Mouse (Mus musculus) liver, embryonic 13.5 days (tissue): ENCODE results near the gene Brms1l. TPM values are rescaled to one million over a fixed set of nuclear protein-coding genes. Genes with fewer than 3 reads are reported as not detected.

Experiments used
- ATAC-seq: fragments of 200-750 bp; cut with Nextera tagmentation; 2 replicates; pipeline ENCODE4 v1.8.0; 2017; ENCODE audit warnings: low read depth, mild to moderate bottlenecking, moderate number of reproducible peaks, moderate library complexity
- DNase-seq: peaks from one replicate; pipeline ENCODE4 v3.0.0; 2022
- H3K27ac ChIP-seq: fragments of 300-500 bp; sonication (generic); 2 replicates; pipeline ENCODE4 v1.5.1; 2015; ENCODE audit warnings: moderate library complexity, mild to moderate bottlenecking, inconsistent platforms
- H3K27me3 ChIP-seq: fragments of 300-500 bp; sonication (generic); 2 replicates; pipeline ENCODE4 v1.6.1; 2015; ENCODE audit warnings: mild to moderate bottlenecking, inconsistent platforms
- H3K36me3 ChIP-seq: fragments of 300-500 bp; sonication (generic); 2 replicates; pipeline ENCODE4 v1.6.1; 2015; ENCODE audit warnings: mild to moderate bottlenecking, inconsistent platforms
- H3K4me1 ChIP-seq: fragments of 300-500 bp; sonication (generic); replicated peaks from 2 replicates; pipeline ENCODE4 v1.6.1; 2015; ENCODE audit warnings: inconsistent platforms
- H3K4me2 ChIP-seq: fragments of 300-500 bp; sonication (generic); 2 replicates; pipeline ENCODE4 v1.6.1; 2015; ENCODE audit warnings: inconsistent platforms, mild to moderate bottlenecking, moderate library complexity
- H3K4me3 ChIP-seq: fragments of 300-500 bp; sonication (generic); replicated peaks from 2 replicates; pipeline ENCODE4 v1.5.1; 2015; ENCODE audit warnings: mild to moderate bottlenecking, inconsistent platforms
- H3K9ac ChIP-seq: fragments of 300-500 bp; sonication (generic); 2 replicates; pipeline ENCODE4 v1.6.1; 2015; ENCODE audit warnings: mild to moderate bottlenecking, inconsistent platforms
- H3K9me3 ChIP-seq: fragments of 300-500 bp; sonication (generic); replicated peaks from 2 replicates; pipeline ENCODE4 v1.6.1; 2016; ENCODE audit warnings: inconsistent platforms
- WGBS: fragments of 180-500 bp; shearing (Covaris S2); methylation state at CpG from one replicate; pipeline ENCODE4 v1.1.7; 2015; ENCODE audit not compliant: insufficient replicate concordance; 5-methylcytosine and 5-hydroxymethylcytosine counted together
- polyA plus RNA-seq: library from polyadenylated mRNA; unstranded; fragments of >200 nt; fragmentation: Nextera tagmentation; extraction: Ambion mirVana; gene quantifications from 2 replicates; pipeline ENCODE4 v1.2.1, GENCODE M21; 2015

Gene Brms1l
- polyA plus RNA-seq, 1 experiment from 2014 or later, result 20.7 TPM

DNA sequence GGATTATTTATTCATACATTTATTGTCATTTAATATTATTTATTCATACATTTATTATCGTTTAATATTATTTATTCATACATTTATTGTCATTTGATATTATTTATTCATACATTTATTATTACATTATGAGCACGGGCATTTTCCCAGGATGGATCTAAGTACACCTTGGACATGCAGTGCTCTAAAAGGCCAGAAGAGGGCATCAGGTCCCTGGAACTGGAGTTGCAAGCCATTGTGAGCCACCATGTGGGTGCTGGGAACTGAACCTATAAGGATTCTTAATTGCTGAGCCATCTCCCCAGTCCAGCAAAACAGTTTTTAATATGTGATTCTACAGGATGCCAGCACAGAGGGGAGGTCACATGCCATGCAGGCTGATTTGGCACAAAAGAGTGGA is 10.6 kb upstream of the Brms1l start:
- Histone ChIP-seq H3K4me2 (no peak overlapping the region), H3K4me1 (peaks cover 6% of the 10 kb centered on the region), H3K9me3 (no peaks in the 10 kb centered on the region; the same call in 1 of the 2 replicates), H3K4me3 (no peak overlapping the region), H3K9ac (no peak overlapping the region), H3K36me3 (no peaks in the 10 kb centered on the region), H3K27ac (no peak overlapping the region), H3K27me3 (no peaks in the 10 kb centered on the region)
- DNase-seq, result no peak
- 71% methylated on average over 2 of the region's 2 CpGs for WGBS
- ATAC-seq, result no peak

DNA sequence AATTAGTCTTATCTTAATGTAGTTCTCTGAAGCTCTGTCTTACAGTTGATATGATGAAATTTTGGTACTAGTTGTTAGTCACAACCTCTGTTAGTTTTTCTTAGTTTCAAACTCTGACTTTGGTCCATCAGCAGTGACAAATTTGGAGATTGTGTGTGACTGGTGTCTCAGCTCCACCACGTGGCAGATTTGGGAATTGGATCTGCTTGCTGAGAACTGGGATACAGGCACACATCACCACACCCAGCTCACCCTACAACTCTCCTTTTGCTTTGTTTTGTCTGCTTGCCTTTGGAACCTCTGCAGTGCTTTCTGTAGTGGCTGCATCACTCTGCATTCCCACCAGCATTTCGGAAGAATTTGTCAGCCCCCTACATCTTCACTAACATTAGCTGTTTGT is 5.0 kb upstream of the Brms1l start:
- Histone ChIP-seq H3K4me2 (no peak overlapping the region), H3K27me3 (no peaks in the 10 kb centered on the region), H3K4me3 (no peak overlapping the region), H3K9me3 (no peaks in the 10 kb centered on the region), H3K36me3 (no peaks in the 10 kb centered on the region), H3K9ac (no peak overlapping the region), H3K27ac (no peak overlapping the region), H3K4me1 (peaks cover 3% of the 10 kb centered on the region; the same call in 1 of the 2 replicates)
- 24% methylated on average over 2 of the region's 2 CpGs for WGBS
- peak; percentile 26 for DNase-seq
- no peak for ATAC-seq

- DNase-seq (no peak), ATAC-seq (no peak)
- Histone ChIP-seq H3K4me3 (no peak overlapping the region), H3K27ac (no peak overlapping the region), H3K27me3 (no peaks in the 10 kb centered on the region), H3K9me3 (no peaks in the 10 kb centered on the region), H3K9ac (no peak overlapping the region), H3K36me3 (no peaks in the 10 kb centered on the region), H3K4me1 (peaks cover 14% of the 10 kb centered on the region), H3K4me2 (no peak overlapping the region)
Observed at GRCm38 (mm10) chr12:55832961-55833360, 3.2 kb upstream of the Brms1l start.

GRCm38 (mm10) chr12:55833906-55834625 is 2.1 kb upstream of the Brms1l start:
- Histone ChIP-seq H3K9me3 (no peaks in the 10 kb centered on the region), H3K27me3 (no peaks in the 10 kb centered on the region), H3K27ac (no peak overlapping the region), H3K4me3 (no peak overlapping the region), H3K4me1 (peaks cover 17% of the 10 kb centered on the region), H3K4me2 (no peak overlapping the region), H3K9ac (no peak overlapping the region), H3K36me3 (no peaks in the 10 kb centered on the region)
- 53% methylated on average over 9 of the region's 9 CpGs for WGBS
- DNase-seq (no peak), ATAC-seq (no peak)

GRCm38 (mm10) chr12:55834891-55835290 is 1.2 kb upstream of the Brms1l start:
- Histone ChIP-seq H3K27ac (no peak overlapping the region), H3K9me3 (no peaks in the 10 kb centered on the region), H3K9ac (no peak overlapping the region), H3K36me3 (no peaks in the 10 kb centered on the region), H3K4me2 (no peak overlapping the region), H3K27me3 (no peaks in the 10 kb centered on the region), H3K4me1 (peaks cover 17% of the 10 kb centered on the region), H3K4me3 (no peak overlapping the region)
- ATAC-seq (no peak), DNase-seq (no peak)
- 85% methylated on average over 8 of the region's 8 CpGs for WGBS

DNA sequence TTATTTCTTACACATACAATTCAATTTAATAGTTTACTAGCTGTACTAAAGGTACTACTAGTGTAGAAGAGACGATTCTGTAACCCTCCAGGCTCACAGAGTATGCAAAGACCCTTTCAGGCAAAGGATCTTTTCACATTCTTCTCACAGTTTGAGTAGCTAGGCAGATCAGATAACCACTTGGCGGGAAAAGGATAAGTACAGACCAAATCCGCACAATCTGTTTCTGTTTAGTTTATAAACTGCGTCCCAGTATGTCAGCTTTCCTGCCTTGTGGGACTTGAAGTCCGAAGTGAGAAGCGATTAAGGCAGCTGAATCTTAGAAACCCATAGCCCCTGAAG is 296 bp upstream of the Brms1l start:
- DNase-seq, result no peak
- Histone ChIP-seq H3K9ac (peak overlapping the region; percentile 87; the same call in 1 of the 2 replicates), H3K4me3 (peak overlapping the region; percentile 87), H3K27ac (peak overlapping the region; percentile 58), H3K9me3 (no peaks in the 10 kb centered on the region), H3K27me3 (no peaks in the 10 kb centered on the region), H3K36me3 (no peaks in the 10 kb centered on the region), H3K4me2 (peak overlapping the region; percentile 84), H3K4me1 (peaks cover 17% of the 10 kb centered on the region)
- no peak for ATAC-seq
- whole genome bisulfite sequencing, result 0% methylated on average over 6 of the region's 6 CpGs

DNA sequence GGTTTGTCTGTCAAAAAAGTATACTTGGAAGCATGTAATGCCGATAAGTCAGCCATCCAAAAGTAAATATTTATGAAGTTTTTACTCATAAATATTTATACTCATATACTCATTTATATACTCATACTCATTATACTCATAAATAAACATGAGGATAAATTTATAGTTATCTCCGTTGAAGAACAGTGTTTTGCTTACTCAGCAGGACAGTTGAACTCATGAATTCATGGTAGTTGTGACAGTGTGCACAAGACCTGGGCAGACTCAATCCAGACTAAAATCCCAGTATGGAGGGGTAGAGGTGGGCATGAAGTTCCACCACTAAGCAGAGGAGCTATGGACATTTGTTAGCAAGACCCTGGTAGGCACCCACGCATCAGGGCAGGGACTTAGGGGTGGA is 1.4 kb downstream of the Brms1l start:
- H3K4me1 ChIP-seq, result peaks cover 17% of the 10 kb centered on the region
- H3K27me3 ChIP-seq, result no peaks in the 10 kb centered on the region
- peaks cover 12% of the 10 kb centered on the region; the same call in 1 of the 2 replicates for H3K36me3 ChIP-seq
- peak overlapping the region; percentile 84 for H3K4me2 ChIP-seq
- WGBS, result 73% methylated on average over 3 of the region's 3 CpGs
- DNase-seq (no peak), ATAC-seq (no peak)
- no peak overlapping the region for H3K27ac ChIP-seq
- peak overlapping the region; percentile 87; the same call in 1 of the 2 replicates for H3K9ac ChIP-seq
- peak overlapping the region; percentile 87 for H3K4me3 ChIP-seq
- H3K9me3 ChIP-seq, result no peaks in the 10 kb centered on the region

DNA sequence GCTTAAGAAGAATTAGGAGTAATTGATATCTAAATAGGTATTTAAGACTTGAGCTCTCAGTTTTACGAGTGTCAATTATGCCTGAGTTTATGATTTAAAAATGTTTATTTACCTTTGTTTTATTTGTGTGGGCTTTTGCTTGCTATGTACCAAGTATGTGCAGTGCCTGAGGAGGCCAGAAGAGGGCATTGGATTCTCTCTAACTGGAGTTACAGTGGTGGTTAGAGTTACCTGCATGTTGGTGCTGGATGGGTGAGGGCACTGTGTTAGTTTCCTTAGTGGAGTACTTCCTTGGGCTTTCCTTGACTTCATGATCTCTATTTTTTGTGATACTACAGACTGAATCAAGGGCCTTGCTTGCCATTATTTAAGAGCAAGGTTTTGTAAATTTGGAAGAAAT is 10.6 kb downstream of the Brms1l start:
- Histone ChIP-seq H3K27me3 (no peaks in the 10 kb centered on the region), H3K9ac (no peak overlapping the region), H3K27ac (no peak overlapping the region), H3K4me1 (peaks cover 20% of the 10 kb centered on the region), H3K36me3 (peaks cover 48% of the 10 kb centered on the region), H3K4me2 (no peak overlapping the region), H3K9me3 (peaks cover 5% of the 10 kb centered on the region; the same call in 1 of the 2 replicates), H3K4me3 (no peak overlapping the region)
- DNase-seq (peak; percentile 23), ATAC-seq (no peak)
- WGBS, result 56% methylated on average over 1 of the region's 1 CpGs

DNA sequence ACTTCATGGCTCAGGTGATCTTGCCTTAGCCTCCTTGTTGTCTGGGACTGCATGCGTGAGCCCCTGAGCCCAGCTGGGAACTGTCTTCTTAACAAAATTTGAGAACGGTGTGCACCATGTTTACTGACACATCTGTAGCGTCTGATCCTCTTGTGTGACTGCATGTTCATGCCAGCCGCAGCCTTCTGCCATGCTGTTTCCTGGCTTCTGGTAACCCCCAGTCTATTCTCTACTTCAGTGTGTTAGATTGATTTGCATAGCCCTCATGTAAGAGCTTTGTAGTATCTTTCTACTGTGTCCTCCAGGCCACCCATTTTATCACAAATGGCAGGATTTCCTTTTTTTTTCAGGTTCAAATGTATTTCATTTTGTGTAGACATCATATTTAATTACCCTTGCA is 11.7 kb downstream of the Brms1l start:
- Histone ChIP-seq H3K27me3 (no peaks in the 10 kb centered on the region), H3K4me2 (no peak overlapping the region), H3K9ac (no peak overlapping the region), H3K4me1 (peaks cover 28% of the 10 kb centered on the region), H3K4me3 (no peak overlapping the region), H3K36me3 (peaks cover 37% of the 10 kb centered on the region), H3K9me3 (peaks cover 5% of the 10 kb centered on the region; the same call in 1 of the 2 replicates), H3K27ac (no peak overlapping the region)
- no peak for DNase-seq
- 88% methylated on average over 4 of the region's 4 CpGs for WGBS
- no peak for ATAC-seq

DNA sequence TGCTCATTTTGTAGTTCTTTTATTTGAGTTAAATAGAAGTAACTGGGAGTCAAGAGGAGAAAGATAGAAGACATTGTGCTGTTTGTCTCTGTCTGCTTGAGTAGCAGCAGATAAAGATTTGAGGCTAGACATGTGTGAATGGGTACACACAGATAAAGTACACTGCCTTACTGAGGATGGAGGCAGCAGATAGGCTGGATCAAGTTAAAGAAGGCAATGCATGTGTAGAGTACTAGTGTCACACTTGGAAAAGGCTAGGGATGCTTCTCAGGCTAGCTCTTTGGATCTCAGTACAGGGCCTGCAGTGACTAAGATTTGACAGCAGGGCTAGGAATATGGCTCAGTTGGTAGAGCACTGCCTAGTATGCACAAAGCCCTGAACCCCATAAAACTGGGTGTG is 14.5 kb downstream of the Brms1l start:
- Histone ChIP-seq H3K4me2 (peak overlapping the region; percentile 2; the same call in 1 of the 2 replicates), H3K4me1 (peaks cover 31% of the 10 kb centered on the region), H3K36me3 (peaks cover 35% of the 10 kb centered on the region), H3K9ac (no peak overlapping the region), H3K27me3 (no peaks in the 10 kb centered on the region), H3K27ac (peak overlapping the region; percentile 69), H3K9me3 (peaks cover 5% of the 10 kb centered on the region; the same call in 1 of the 2 replicates), H3K4me3 (no peak overlapping the region)
- ATAC-seq, result peak; percentile 95
- peak; percentile 45 for DNase-seq

DNA sequence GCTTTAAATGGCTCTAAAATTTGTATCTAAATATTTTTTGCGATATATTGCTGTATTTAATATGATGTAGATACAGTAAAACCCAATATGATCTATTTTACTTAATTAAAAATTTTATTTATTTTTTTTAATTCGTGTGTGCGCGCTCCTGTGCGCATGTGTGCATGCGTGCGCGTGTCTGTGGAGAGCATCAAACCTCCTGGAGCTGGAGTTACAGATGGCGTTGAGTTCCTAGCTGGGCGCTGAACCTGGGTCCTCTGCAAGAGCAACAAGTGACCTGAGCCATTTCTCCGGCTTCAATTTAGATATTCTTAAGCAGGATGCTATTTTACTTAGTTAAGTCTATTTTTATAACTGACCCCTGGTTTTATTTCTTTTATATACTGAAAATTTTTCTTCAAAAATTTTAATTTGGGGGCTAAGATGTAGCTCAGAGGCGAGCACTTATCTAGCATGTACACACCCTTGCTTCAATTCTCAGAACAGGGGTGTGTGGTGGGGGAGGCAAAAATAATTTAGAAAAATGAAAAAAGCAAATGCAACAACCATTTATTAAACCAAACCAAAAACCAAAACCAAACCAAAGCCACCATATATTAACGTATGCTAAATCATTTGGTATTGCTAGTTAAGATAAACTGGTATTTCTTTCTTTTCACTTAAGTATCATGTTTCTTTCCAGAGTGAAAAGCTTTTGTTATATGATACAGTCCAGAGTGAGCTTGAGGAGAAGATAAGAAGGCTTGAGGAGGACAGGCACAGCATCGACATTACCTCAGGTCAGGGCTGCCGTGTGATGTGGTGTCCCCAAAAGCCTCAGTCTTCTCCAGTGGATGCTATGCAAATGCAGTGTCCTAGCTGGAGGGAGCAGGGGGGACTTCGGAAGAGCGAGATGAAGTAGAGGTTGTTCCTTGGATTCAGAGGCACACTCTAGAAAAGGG is 23.6 kb downstream of the Brms1l start:
- Histone ChIP-seq H3K9me3 (peaks cover 11% of the 10 kb centered on the region; the same call in 1 of the 2 replicates), H3K9ac (peak overlapping the region; percentile 39; the same call in 1 of the 2 replicates), H3K27me3 (no peaks in the 10 kb centered on the region), H3K36me3 (peaks cover 51% of the 10 kb centered on the region), H3K4me1 (peaks cover 36% of the 10 kb centered on the region), H3K4me2 (peak overlapping the region; percentile 48), H3K27ac (peak overlapping the region; percentile 88), H3K4me3 (no peak overlapping the region)
- ATAC-seq (peak; percentile 88), DNase-seq (peak; percentile 15)
- WGBS, result 59% methylated on average over 17 of the region's 17 CpGs
